Mouse (Mus musculus) embryonic fibroblast, embryonic 13.5 days (primary cell): ENCODE results near the gene Sh3bgrl.

Experiments used
- CTCF ChIP-seq: IDR thresholded peaks from 2 replicates; pipeline ENCODE4 v1.5.1; 2011; ENCODE audit warnings: mild to moderate bottlenecking, control low read depth, low read length, moderate library complexity, borderline replicate concordance; ENCODE audit not compliant: insufficient read depth
- POLR2A ChIP-seq: IDR thresholded peaks from 2 replicates; pipeline ENCODE4 v1.6.1; 2011; ENCODE audit warnings: low read depth, mild to moderate bottlenecking, control low read depth, low read length, moderate library complexity

- TF ChIP-seq POLR2A (peak; percentile 87), CTCF (no peak)
Observed at GRCm38 (mm10) chrX:109095245-109096242, at the start of gene Sh3bgrl.
